Mouse (Mus musculus) layer of hippocampus, postnatal 25 days (tissue): ENCODE measurements around the gene Fcer1g. TPM values are rescaled to one million over a fixed set of nuclear protein-coding genes. Genes with fewer than 3 reads are reported as not detected.

ENCODE experiments used
- DNase-seq, 2 experiments: peaks; one replicate each; pipeline ENCODE4 v3.0.0; 2022; ENCODE audit warnings: mixed read lengths in 2 of 2, low spot score in 1 of 2; ENCODE audit errors: extremely low spot score in 1 of 2
- total RNA-seq, 2 experiments: library from RNA; stranded (reverse); gene quantifications; 2 replicates each; pipeline ENCODE4 v1.2.3; 2021

Fcer1g gene
- total RNA-seq, 2 experiments from 2014 or later: 13.1 to 15.8 TPM

DNA sequence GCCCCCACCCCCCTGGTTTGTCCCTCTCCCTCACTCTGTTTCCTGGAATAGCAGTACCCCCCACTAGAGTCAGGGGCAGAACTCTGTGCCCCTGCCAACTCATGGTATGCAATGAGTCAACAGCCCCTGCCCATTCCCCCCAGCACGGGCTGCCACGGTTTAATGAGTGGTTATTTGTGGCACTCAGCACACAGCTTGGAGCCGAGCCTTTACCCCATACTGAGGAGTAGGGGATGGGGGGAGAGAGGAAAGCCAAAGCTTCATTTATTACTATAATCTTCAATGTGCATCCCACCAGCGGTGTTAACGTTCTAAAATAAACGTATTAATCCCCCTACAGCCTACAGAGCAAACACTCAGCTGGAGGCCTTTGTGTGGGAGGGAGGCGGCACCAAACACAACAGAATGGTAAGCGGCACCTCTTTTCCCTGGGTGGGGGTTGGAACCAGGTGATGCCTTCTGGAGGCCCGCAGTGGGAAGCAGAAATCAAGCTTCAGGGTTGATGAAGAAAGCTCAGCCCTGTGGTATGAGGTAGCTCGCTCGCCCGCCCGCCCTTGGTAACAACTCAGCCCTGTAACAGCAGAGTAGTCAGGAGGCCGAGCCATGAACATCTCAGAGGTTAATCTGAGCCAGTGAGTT lies 44.6 kb downstream of the Fcer1g start:
- DNase-seq: no peak

DNA sequence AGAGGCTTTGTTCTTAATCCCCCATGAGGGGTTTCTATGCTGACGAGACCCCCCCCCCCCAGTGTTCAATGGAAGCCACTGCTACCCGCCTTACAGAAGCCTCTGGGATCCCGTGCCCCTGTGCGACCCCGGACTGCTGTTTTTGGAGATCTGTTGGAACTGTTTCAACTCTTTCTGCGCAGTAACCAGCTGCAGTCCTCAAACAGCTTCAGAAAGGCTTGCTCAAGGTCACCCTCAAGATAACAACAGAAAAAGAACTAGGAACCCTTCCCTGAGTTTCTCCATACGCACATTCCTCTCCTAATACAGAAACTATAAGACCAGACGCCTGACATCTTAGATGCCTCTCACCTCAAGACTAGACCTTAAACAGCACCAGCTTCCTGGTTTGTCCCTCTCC lies 45.1 kb downstream of the Fcer1g start:
- DNase-seq: no peak

DNA sequence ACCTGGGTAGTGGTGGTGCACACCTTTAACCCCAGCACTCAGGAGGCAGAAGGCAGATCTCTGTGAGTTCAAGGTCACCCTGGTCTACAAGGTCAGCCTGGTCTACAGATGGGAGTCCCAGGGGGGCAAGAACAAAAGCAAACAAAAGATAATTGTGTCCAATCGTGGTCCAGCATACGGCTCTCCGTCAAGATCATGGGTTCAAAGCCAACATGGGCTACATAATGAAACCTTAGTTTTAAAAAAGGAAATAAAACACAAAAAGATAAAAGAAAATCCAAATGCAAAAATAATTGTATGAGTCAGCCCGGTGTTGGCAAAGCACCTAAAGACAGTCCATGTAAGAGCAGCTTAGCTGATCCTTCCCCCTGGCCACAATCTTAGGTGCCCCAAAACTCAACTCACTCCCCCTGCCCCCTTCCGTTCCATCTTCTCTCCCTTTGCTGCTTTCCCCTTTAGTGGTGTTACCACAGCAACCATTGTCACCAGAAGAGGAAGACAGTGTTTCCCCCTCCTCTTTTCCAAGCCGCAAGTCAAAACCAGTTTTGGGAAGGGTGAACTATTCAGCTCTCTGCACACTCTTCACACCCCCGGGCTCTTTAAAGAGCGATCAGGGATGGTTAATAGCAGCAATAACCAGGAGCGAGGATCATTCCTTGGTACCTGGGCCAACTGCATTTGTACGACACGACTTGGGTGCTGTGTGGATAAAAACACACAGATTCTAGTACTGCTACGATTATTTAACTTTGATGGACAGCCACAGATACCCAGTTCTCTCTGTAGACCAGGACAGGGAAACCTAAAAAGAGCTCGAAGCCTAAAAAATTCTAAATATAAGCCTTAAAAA lies 46.1 kb downstream of the Fcer1g start:
- DNase-seq: no peak

DNA sequence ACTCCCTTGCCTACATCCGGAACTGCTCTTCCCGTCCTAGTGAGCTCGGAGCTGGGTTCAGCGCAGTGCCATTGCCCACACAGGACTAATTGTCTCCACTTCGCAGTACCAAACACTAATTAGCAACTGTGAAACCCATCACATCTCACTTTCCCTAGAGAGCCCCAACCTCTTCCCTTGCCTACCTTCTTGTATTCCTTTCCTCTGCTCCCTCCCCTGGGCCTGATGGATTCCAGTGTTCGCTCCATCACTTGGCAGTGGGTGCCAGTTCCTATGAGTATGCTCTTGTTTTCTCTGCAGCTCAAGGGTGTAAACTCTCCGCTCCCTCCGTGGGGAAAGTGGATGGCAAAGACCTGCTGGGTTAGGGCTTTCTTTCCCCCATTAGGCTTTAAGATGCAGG lies 48.5 kb downstream of the Fcer1g start:
- DNase-seq: no peak

DNA sequence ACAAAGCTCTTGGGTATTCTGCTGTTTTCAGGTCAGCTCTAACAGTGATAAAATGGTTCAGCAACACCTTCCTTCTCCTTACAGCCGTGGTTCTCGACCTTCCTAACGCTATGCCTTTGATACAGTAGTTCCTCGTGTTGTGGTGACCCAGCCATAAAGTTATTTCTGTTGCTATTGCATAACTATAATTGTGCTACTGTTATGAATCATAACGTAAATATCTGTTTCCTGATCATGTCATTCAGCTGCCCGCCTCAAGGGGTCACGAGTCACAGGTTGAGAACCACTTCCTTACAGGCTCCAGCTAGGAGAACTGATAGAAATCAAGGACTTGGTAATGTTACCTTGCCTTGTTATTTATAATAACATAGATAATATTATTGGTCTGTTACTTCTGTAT lies 49.9 kb downstream of the Fcer1g start:
- DNase-seq: no peak

DNA sequence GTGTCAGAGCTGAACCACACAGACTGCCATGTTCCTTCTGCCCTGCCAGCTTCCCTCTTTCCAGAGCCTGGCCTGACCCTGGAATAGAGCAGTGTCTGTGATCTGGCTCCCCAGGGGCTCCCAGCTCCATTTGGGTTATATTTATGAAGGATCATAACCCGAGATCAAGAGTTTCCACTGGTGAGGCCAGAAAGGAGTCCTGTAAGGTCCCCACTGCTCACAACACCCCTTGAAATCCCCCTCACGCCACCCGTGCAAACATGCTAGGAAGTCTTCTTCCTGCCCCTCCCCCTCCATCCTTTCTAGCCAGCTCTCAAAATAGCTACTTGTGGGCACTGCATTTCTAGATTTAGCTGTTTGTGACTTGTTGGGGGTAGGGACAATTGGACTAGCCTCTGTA lies 50.5 kb downstream of the Fcer1g start:
- DNase-seq: no peak

DNA sequence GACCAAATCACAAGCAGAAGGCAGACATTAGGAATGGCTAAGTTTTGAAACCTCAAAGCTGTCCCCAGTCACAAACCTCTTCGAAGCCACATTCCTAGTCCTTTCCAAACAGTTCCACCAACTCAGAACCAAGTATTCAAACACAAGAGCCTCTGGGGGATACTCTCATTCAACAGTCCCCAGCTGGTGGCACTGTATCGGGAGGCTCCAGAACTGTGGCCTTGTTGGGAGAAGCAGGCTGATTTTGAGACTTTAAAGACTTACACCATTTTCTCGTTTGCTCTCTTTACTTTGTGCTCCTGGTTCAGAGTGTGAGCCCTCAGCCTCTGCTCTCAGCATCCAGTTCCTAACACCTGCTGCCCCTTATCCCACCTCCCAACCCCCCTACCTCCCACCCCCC lies 51.1 kb downstream of the Fcer1g start:
- no peak for DNase-seq

Other genes with a start within 250 kb of the Fcer1g start
- under 1 TPM in 1 of 2 experiments, not detected in 1; 0.22 TPM for gene Fcgr4, start 215.4 kb downstream of the Fcer1g start, total RNA-seq
- gene Fcgr3, start 169.4 kb downstream of the Fcer1g start, total RNA-seq: 10 to 100 TPM; 12.1 to 14.0 TPM
- 1 to 10 TPM in 1 of 2 experiments, under 1 TPM in 1; 0.52 to 1.5 TPM for gene Cfap126, start 120.4 kb downstream of the Fcer1g start, total RNA-seq
- gene Sdhc, start 83.8 kb downstream of the Fcer1g start, total RNA-seq: 100 to 1,000 TPM; 204 to 220 TPM
- not detected for gene Mpz, start 83.7 kb downstream of the Fcer1g start, total RNA-seq
- 10 to 100 TPM; 42.1 to 43.6 TPM for gene Pcp4l1, start 38.1 kb downstream of the Fcer1g start, total RNA-seq
- under 1 TPM; 0.12 to 0.15 TPM for gene Nr1i3, start 20.4 kb downstream of the Fcer1g start, total RNA-seq
- gene Tomm40l, start 11.9 kb downstream of the Fcer1g start, total RNA-seq: 10 to 100 TPM; 81.4 to 85.9 TPM
- gene Apoa2, start 9.3 kb downstream of the Fcer1g start, total RNA-seq: 1 to 10 TPM; 1.9 to 2.3 TPM
- gene Adamts4, start 16.1 kb upstream of the Fcer1g start, total RNA-seq: 10 to 100 TPM; 23.5 to 26.1 TPM
- gene Ndufs2, start 17.0 kb upstream of the Fcer1g start, total RNA-seq: 100 to 1,000 TPM; 280 to 296 TPM
- 10 to 100 TPM; 63.9 to 66.7 TPM for gene B4galt3, start 36.0 kb upstream of the Fcer1g start, total RNA-seq
- 10 to 100 TPM; 21.9 to 33.4 TPM for gene Ppox, start 46.8 kb upstream of the Fcer1g start, total RNA-seq
- gene Usp21, start 53.6 kb upstream of the Fcer1g start, total RNA-seq: 10 to 100 TPM; 58.1 to 64.8 TPM
- gene Ufc1, start 60.7 kb upstream of the Fcer1g start, total RNA-seq: 100 to 1,000 TPM; 105 to 116 TPM
- gene Dedd, start 94.8 kb upstream of the Fcer1g start, total RNA-seq: 10 to 100 TPM; 34.6 to 35.4 TPM
- gene Nit1, start 111.3 kb upstream of the Fcer1g start, total RNA-seq: 10 to 100 TPM; 45.7 to 47.3 TPM
- gene Pfdn2, start 111.3 kb upstream of the Fcer1g start, total RNA-seq: 100 to 1,000 TPM; 163 to 173 TPM
- gene Klhdc9, start 126.4 kb upstream of the Fcer1g start, total RNA-seq: 1 to 10 TPM; 6.4 to 9.2 TPM
- 1 to 10 TPM; 3.6 to 3.7 TPM for gene Nectin4, start 135.7 kb upstream of the Fcer1g start, total RNA-seq
- gene Arhgap30, start 154.6 kb upstream of the Fcer1g start, total RNA-seq: 1 to 10 TPM; 1.8 to 2.0 TPM
- gene Usf1, start 176.9 kb upstream of the Fcer1g start, total RNA-seq: 100 to 1,000 TPM; 113 to 139 TPM
- 1 to 10 TPM; 3.1 to 3.3 TPM for gene Tstd1, start 184.5 kb upstream of the Fcer1g start, total RNA-seq
- gene F11r, start 203.2 kb upstream of the Fcer1g start, total RNA-seq: 1 to 10 TPM; 4.7 to 5.1 TPM